Mouse (Mus musculus) monocyte, adult 5-6 weeks (primary cell): Measurements from ENCODE around the gene Actr2. TPM values are rescaled to one million over a fixed set of nuclear protein-coding genes. Genes with fewer than 3 reads are reported as not detected.

Experiments used
- ATAC-seq: fragments of 153-309, 156-312 bp; replicated peaks from 2 replicates; pipeline ENCODE4 v1.8.0; 2017; ENCODE audit warnings: mild to moderate bottlenecking; ENCODE audit not compliant: low TSS enrichment, insufficient number of reproducible peaks, severe bottlenecking, poor library complexity, low FRiP score
- total RNA-seq: library from RNA; stranded (forward); fragments of 200-1000, 200-491, 200-594 nt; gene quantifications from 3 replicates; pipeline ENCODE4 v1.2.3, GENCODE M21; 2017

Actr2 gene
- total RNA-seq, 1 experiment from 2014 or later, result 661 TPM

DNA sequence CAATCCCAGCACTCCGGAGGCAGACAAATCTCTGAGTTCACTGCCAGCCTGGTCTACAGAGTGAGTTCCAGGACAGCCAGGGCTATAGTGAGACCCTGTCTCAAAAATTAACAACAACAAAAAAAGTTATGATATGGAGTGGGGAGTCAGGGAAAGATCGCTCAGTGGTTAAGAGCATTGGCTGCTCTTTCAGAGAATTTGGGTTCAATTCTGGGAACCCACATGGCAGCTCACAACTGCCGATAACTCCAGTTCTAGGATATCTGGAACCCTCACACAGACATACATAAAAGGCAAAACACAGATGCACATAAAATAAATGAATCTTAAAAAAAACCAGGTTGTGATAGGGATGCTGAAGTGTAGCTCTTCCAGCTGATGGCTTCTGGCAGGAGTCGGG, 83.7 kb downstream of the Actr2 start:
- no peak for ATAC-seq

DNA sequence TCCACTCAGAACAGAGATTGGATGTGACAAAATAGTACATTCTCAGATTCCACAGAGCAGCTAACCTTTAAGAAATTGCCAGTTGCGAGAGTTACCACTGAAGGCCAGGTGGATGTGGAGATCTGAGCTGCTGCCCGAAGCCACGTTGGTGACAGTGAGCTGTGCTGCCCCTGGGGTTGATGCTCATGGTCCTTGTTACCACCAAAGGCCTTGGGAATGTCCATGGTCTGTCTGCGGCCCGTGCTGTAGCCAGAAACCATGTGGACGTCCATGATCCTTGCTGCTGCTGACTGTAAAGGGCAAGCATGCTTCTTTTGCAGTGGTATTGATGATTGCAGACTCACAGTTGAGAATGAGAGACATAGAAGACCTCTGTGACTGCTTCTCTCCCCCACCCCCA, 84.3 kb downstream of the Actr2 start:
- no peak for ATAC-seq

DNA sequence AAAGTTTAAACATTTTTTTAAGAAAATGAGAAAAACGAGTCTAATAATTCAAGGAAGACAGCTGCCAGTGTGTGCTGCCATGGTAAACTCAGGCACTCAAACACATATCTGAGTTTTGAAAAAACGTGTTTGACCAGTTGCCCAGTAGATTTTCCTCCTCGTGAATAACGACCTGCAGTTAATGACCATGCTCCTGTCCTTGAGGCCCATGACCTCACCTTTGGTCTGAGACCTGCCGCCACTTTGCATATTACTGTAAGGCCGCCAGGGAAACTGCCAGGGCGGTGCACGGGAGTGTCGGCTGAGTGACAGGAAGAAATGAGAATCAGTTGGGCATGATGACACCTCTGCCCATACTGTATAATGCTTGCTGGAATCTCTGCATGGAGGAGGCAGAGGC, 85.0 kb downstream of the Actr2 start:
- ATAC-seq, result no peak

DNA sequence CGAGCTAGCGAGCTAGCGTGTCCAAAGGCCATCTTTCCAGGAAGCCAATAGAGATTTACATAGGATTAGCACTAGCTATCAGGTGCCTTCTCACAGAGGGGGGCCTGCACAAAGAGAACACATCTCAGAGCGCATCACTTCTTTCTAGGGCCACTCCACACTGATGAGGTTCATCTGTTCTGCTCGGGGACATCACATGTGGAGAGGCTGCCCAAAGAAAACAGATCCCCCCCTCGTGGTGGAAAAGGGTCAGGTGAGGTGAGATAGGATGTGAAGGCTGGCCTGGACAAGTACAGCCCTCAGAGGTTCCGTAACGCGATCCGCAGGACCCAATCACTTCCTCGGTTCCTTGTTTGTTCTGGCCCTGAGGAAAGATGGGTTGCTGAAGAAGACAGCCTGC, 86.8 kb downstream of the Actr2 start:
- no peak for ATAC-seq

DNA sequence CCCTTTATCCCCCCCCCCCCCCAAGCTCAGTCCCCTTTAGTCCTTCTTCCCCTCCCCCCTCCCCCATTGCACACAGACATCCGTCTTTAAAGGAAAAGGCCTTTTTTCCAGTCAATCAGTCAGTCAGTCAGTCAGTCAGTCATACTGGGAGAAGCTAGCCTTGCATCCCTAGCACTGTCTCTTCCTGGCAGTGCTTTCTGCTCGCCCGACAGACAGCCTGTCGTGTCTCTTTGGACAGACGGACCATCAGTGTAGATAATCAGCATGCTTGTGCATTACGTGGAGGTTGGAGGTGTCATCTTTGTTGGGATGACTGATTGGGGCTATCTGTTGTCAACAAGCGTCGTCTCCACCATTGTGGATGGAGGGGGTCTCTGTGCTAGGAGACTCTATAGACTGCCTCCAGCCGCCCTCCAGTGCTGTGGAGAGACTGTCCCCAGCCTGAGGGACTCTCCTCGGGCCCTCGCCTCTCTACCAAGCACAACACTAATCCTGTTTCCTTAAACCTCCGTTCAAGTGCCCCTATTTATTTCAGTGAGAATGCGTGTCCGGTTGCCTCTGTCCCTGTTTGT, 89.7 kb downstream of the Actr2 start:
- no peak for ATAC-seq

DNA sequence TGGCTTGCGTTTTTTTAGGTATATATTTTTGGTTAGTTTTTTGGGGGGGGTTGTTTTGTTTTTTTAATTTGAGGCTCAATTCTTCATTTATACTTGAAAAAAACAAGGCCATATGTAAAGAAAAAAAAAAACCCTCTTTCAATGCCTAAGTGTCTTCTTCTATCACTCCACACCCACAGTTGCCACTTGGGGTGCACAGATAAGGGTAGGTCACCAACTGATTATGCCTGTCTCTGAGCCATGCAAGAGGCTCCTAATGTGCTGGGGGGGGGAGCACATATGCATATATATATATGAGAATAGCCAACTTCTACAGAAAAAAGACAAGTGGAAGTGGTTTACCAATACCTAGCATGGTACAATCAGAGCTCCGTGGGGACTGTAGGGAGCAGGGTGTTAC, 90.3 kb downstream of the Actr2 start:
- ATAC-seq, result no peak

DNA sequence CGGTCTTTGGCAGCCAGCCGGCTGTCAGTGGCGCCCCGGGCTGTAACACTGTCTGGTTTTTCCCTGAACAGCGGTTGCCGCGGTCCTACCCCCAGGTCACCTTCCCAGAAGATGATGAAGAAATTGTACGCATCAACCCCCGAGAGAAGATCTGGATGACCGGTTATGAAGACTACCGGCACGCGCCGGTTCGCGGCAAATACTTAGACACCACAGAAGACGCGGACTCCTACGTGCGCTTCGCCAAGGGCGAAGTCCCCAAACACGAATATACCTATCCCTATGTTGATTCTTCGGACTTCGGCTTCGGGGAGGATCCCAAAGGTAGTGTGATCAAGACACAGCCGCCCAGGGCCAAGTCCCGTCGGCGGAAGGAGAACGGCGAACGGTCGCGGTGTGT, 92.0 kb downstream of the Actr2 start:
- ATAC-seq, result no peak

DNA sequence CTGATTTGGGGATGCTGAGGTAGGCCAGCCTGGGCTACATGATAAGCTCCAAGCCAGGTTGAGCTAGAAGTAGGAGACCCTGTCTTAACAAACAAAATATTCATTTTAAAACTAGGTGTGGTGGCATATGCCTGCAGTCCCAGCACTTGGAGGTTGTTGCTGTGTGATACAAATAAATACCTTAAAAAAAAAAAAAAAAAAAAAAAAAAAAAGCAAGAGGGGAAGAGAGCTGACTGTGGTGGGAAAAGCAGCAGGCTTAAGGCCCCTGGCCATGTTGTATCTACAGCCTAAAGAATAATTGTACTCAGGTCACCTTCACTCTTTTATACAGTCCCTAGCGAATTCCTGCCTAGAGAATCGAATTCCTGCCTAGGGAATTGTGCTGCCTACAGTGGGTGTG, 93.8 kb downstream of the Actr2 start:
- ATAC-seq, result no peak

DNA sequence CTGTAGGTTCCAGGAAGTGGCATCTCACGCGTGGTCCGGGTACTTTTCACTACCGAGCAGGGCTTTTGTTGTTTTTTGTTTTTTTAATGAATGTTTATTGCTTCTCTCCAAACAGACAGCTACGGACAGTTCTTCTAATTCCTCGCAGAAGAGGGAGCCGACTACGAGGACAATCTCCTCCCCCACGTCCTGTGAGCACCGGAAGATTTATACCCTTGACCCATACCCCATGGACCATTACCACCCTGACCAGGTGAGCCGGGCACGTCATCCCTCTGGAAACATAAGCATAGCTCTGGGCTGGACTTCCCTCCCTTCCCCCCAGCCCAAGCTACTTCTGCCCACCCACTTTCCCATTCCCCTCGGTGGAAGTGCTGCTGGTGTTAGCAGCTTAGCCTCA, 94.8 kb downstream of the Actr2 start:
- no peak for ATAC-seq

DNA sequence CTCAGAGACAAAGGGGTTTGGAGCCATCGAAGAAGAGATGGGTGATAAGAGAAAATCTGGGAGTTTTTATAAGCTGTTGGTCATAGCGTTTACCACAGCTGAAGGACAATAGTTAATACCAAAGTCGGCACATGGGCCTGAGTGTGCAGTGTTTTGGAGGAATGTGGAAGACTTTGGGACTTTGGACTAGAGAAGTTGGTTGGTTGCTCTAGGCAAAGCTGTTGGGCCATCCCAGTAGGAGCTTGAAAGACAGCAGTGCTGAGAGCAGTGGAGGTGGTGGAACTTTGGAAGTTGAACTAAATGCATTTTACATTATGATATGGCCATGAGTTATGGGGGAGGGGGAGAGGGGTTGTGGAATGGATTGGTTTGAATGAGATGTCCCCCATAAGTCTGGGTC, 99.3 kb downstream of the Actr2 start:
- no peak for ATAC-seq

Other genes starting within 250 kb of the Actr2 start
- 4.4 to 10.0 TPM (median 6.4 TPM) in 3 replicates for gene Spred2, start 188.5 kb downstream of the Actr2 start, total RNA-seq
- 128 to 153 TPM (median 143 TPM) in 3 replicates for gene Rab1a, start 88.5 kb upstream of the Actr2 start, total RNA-seq
- gene Cep68, start 136.5 kb upstream of the Actr2 start, total RNA-seq, result 6.1 to 12.7 TPM (median 7.7 TPM) in 3 replicates
- gene Slc1a4, start 219.8 kb upstream of the Actr2 start, total RNA-seq, result 0.58 to 0.76 TPM in 2 of 3 replicates, not detected in the other